Mouse (Mus musculus) hindbrain, embryonic 13.5 days (tissue): ENCODE data around the gene Kcnma1. TPM values are rescaled to one million over a fixed set of nuclear protein-coding genes. Genes with fewer than 3 reads are reported as not detected.

Experiments
- ATAC-seq: fragments of 200-750 bp; cut with Nextera tagmentation; 2 replicates; pipeline ENCODE4 v1.8.0; 2017; ENCODE audit warnings: moderate TSS enrichment; ENCODE audit not compliant: low FRiP score
- H3K27ac ChIP-seq: fragments of 300-500 bp; sonication (generic); 2 replicates; pipeline ENCODE4 v1.5.1; 2015; ENCODE audit warnings: inconsistent platforms, mild to moderate bottlenecking, moderate library complexity
- H3K27me3 ChIP-seq: fragments of 300-500 bp; sonication (generic); 2 replicates; pipeline ENCODE4 v1.6.1; 2015; ENCODE audit warnings: mild to moderate bottlenecking, inconsistent platforms
- H3K36me3 ChIP-seq: fragments of 300-500 bp; sonication (generic); 2 replicates; pipeline ENCODE4 v1.6.1; 2015; ENCODE audit warnings: mild to moderate bottlenecking, inconsistent platforms
- H3K4me1 ChIP-seq: fragments of 300-500 bp; sonication (generic); replicated peaks from 2 replicates; pipeline ENCODE4 v1.6.1; 2015; ENCODE audit warnings: inconsistent platforms
- H3K4me2 ChIP-seq: fragments of 300-500 bp; sonication (generic); 2 replicates; pipeline ENCODE4 v1.6.1; 2015; ENCODE audit warnings: inconsistent platforms, mild to moderate bottlenecking, moderate library complexity
- H3K4me3 ChIP-seq: fragments of 300-500 bp; sonication (generic); 2 replicates; pipeline ENCODE4 v1.5.1; 2015; ENCODE audit warnings: mild to moderate bottlenecking, inconsistent platforms
- H3K9ac ChIP-seq: fragments of 300-500 bp; sonication (generic); 2 replicates; pipeline ENCODE4 v1.6.1; 2015; ENCODE audit warnings: mild to moderate bottlenecking, inconsistent platforms
- H3K9me3 ChIP-seq: fragments of 300-500 bp; sonication (generic); 2 replicates; pipeline ENCODE4 v1.6.1; 2016; ENCODE audit warnings: inconsistent platforms
- WGBS: fragments of 180-500 bp; shearing (Covaris S2); methylation state at CpG from one replicate; pipeline ENCODE4 v1.1.7; 2015; 5-methylcytosine and 5-hydroxymethylcytosine counted together
- polyA plus RNA-seq: library from polyadenylated mRNA; unstranded; fragments of >200 nt; fragmentation: Nextera tagmentation; extraction: Ambion mirVana; gene quantifications from 2 replicates; pipeline ENCODE4 v1.2.1, GENCODE M21; 2015

The Kcnma1 gene
- polyA plus RNA-seq, 1 experiment from 2014 or later: 13.8 TPM

DNA sequence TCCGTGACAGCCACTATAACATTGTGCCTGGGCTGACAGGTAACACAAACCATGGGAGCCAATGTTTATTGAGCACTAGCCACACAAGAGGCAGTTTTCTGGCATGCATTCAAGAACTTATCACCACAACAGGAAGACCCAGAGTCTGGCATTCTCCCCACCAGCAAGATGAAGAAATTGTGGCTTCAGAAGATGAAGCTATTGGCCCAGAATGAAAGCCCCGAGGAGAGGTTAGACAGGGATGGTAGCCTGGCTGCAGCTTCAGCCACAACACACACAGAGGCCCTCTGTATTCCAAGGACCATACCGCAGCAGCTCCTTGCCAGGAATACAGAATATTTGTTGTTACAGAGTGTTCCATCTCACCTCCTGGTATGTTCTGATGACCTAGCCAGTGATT is 221.6 kb downstream of the Kcnma1 start:
- Histone ChIP-seq H3K27ac (no peak overlapping the region), H3K4me2 (no peak overlapping the region), H3K4me3 (no peak overlapping the region), H3K4me1 (0 out of 2 replicates have a peak, but pooled peaks cover 2% of the 10 kb centered on the region), H3K9ac (no peak overlapping the region), H3K27me3 (no peaks in the 10 kb centered on the region), H3K9me3 (no peaks in the 10 kb centered on the region), H3K36me3 (no peaks in the 10 kb centered on the region)
- WGBS: 76% methylated on average over 3 of the region's 3 CpGs
- ATAC-seq: no peak

DNA sequence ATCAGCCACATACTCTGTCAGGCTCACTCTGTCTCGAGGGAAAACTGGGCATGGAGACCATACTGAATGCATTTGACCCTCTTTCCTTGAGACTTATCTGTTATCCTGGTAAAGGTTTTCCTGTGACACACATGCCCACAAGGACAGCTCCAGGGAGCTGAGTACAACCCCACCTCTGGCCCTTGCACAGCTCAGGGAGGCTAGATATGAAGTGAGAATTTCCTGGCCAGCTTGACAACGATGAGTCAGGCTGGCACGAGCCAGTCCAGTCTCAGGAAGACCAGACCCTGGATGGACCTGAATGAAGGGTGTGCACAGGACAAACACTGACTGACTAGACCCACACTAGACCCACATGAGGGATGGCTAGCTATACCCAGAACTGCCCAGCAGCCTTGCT is 222.2 kb downstream of the Kcnma1 start:
- no peak overlapping the region for H3K4me3 ChIP-seq
- no peak for ATAC-seq
- 81% methylated on average over 3 of the region's 3 CpGs for WGBS
- no peak overlapping the region for H3K27ac ChIP-seq
- no peaks in the 10 kb centered on the region for H3K36me3 ChIP-seq
- H3K9me3 ChIP-seq: no peaks in the 10 kb centered on the region
- H3K4me1 ChIP-seq: 0 out of 2 replicates have a peak, but pooled peaks cover 2% of the 10 kb centered on the region
- H3K27me3 ChIP-seq: no peaks in the 10 kb centered on the region
- H3K4me2 ChIP-seq: no peak overlapping the region
- no peak overlapping the region for H3K9ac ChIP-seq

DNA sequence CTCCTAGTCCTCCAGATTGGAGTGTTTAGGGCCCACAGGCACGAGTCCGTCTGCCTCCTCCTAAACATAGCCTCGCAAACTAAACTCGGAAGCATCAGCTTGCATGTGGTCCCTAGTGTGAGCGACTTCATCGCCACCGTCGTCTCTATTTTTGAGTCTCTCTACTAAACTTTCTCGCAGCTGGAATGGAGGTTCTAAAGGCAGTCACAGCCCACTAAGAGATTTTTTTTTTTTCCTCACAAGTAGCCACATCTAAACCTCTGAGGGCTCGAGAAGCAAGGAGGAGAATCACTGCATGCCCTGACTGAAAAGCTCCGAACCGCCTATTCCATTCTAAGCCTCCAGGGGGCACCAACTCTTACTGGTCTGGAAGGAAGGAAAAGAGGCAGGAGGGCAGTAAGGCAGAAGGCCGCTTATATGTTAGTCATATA is 223.0 kb downstream of the Kcnma1 start:
- WGBS: 52% methylated on average over 13 of the region's 13 CpGs

DNA sequence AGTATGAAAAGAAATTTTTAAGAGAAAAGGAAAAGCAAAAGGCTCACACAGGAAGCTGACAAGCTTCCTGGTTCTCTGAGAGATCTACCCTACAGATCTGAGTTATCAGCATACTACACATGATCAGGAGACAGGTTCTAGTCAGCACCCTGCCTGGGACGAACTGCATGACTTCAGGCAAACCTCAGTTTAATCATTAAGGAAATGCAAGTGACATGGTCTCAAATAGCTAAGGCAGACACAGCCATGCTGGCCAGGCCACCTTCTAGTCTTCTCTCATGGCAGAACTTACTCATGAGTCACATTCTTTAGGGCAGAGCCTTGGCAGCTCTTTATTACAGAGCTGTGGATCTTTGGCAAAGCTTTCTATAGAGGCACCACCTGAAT is 227.6 kb downstream of the Kcnma1 start:
- no peaks in the 10 kb centered on the region for H3K9me3 ChIP-seq
- no peaks in the 10 kb centered on the region for H3K27me3 ChIP-seq
- H3K4me3 ChIP-seq: no peak overlapping the region
- 45% methylated on average over 1 of the region's 1 CpGs for WGBS
- no peak overlapping the region for H3K27ac ChIP-seq
- no peak overlapping the region for H3K4me2 ChIP-seq
- peaks cover 15% of the 10 kb centered on the region for H3K4me1 ChIP-seq
- H3K36me3 ChIP-seq: no peaks in the 10 kb centered on the region
- no peak overlapping the region for H3K9ac ChIP-seq
- no peak for ATAC-seq

More for the DNA sequence above, 223.0 kb downstream of the Kcnma1 start:
- H3K9ac ChIP-seq: no peak overlapping the region
- 0 out of 2 replicates have a peak, but pooled peaks cover 4% of the 10 kb centered on the region for H3K4me1 ChIP-seq
- H3K27me3 ChIP-seq: no peaks in the 10 kb centered on the region
- H3K36me3 ChIP-seq: no peaks in the 10 kb centered on the region
- no peak overlapping the region for H3K27ac ChIP-seq
- no peaks in the 10 kb centered on the region for H3K9me3 ChIP-seq
- H3K4me3 ChIP-seq: no peak overlapping the region
- ATAC-seq: no peak
- H3K4me2 ChIP-seq: no peak overlapping the region

DNA sequence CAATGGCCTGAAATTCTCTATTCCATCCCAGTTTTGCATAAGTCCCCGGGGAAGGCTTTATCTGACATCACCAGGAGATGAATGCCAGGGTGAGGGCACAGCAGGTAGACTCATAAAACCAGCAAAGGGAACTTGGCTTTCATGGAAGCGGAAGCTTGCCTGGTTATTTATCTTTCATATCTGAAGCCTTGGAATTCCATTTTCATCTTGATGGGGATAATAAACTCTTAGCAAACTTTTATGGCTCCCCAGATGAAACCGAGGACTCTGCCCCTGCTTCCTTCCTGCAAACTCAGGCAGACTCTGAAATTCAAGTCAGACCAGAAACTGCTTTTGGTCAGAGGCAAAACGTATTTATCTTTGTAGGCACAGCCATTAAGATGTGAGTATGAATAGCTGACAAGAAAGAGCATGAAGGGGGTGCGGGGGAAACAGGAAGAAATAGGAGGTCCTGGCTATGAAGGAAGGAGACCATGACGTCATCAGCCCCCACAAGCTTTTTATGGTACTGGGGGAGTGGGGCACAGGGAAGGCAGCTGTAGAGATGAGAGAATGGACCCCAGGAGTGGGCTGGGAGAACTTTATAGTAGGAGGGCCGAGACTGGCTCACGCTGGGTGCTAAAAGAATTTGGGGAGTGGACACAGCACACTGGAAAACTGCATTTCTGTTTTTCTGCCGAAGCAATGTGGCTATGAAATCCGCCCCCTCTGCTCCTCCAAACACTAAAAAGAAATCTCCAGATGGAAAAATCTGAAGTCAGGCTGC is 228.2 kb downstream of the Kcnma1 start:
- WGBS: 60% methylated on average over 10 of the region's 10 CpGs
- Histone ChIP-seq H3K9ac (no peak overlapping the region), H3K27ac (no peak overlapping the region), H3K9me3 (no peaks in the 10 kb centered on the region), H3K36me3 (no peaks in the 10 kb centered on the region), H3K4me1 (peaks cover 15% of the 10 kb centered on the region), H3K4me2 (no peak overlapping the region), H3K27me3 (no peaks in the 10 kb centered on the region), H3K4me3 (no peak overlapping the region)
- no peak for ATAC-seq

DNA sequence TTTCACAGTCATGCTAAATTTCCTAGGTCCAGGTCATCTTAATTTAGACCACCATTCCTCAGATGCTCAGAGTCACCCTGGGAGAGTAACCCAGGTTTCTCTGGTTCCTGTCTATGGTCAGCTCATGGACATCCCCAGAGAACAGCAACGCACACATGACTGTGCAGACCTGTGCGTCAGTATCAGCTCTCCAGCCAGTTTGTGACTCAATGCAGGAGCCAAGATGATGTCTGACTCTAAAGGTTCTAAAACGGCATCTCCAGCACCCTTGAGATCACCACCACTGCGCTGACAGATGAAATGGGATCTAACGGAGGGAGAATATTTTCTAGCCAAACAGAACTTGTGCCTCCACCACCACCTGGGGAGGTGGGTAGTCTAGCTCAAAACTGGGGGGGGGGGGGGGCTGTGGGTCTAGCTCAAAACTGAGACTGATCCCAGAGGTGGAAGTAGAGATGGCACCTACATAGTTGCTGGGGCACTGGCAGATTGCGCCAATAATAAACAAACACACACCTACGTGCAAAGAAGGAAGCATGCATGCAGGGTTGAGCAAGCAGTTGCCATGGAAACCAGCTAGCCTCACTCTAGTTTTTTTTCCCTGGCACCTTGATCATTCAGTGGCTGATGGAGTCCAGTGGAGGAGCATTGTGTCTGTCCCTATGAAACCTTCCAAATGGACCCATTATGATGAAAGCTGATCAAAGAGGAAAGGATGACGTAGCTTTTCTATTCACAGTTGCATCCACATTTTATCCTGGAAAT is 231.3 kb downstream of the Kcnma1 start:
- H3K27ac ChIP-seq: no peak overlapping the region

DNA sequence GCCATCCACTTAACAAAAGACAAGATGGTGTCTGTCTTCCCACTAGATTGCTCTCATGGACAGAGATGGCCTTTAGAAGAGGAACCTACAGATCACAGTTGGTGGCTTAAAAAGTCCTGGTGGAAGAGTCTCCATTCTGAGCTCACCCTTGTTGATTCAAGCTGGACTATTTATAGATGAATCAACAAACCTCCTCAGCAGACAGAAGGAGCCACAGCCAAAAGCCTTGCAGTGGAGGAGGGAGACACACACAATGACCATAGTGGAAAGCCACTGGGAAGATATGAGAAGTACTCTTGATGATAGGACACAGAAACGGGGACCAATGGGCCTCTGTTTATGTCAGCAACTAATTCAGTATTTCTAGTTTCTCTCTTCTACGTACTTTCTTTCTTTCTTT is 239.7 kb downstream of the Kcnma1 start:
- 90% methylated on average over 2 of the region's 2 CpGs for WGBS
- Histone ChIP-seq H3K27me3 (no peaks in the 10 kb centered on the region), H3K4me3 (no peak overlapping the region), H3K9ac (no peak overlapping the region), H3K4me2 (no peak overlapping the region), H3K9me3 (no peaks in the 10 kb centered on the region), H3K36me3 (no peaks in the 10 kb centered on the region), H3K27ac (no peak overlapping the region), H3K4me1 (no peaks in the 10 kb centered on the region)
- no peak for ATAC-seq

More for the DNA sequence above, 231.3 kb downstream of the Kcnma1 start:
- Histone ChIP-seq H3K4me3 (no peak overlapping the region), H3K9ac (no peak overlapping the region), H3K36me3 (no peaks in the 10 kb centered on the region), H3K4me2 (no peak overlapping the region), H3K4me1 (peaks cover 15% of the 10 kb centered on the region), H3K27me3 (no peaks in the 10 kb centered on the region), H3K9me3 (no peaks in the 10 kb centered on the region)
- WGBS: 59% methylated on average over 8 of the region's 8 CpGs
- ATAC-seq: no peak

DNA sequence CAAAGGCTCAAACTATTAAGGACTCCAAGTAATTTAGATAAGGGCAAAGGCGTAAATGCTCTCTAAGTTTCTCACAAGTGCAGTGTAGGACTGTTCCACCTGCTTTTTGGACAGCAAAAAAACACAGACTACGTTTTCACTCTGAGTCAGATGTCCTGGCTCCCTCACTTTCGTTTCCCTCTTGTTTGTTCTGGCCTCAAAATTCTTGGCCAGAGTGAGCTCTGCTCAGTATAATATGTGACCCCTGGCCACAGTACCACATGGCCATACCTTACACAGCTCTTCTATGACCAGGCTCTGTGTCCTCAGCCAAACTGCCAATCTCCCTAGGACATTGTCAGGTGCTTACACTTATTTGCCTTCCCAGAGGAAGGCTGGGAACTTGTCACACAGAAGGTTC is 241.6 kb downstream of the Kcnma1 start:
- Histone ChIP-seq H3K9ac (no peak overlapping the region), H3K4me1 (no peaks in the 10 kb centered on the region), H3K36me3 (no peaks in the 10 kb centered on the region), H3K27ac (no peak overlapping the region), H3K4me3 (no peak overlapping the region), H3K4me2 (no peak overlapping the region), H3K27me3 (no peaks in the 10 kb centered on the region), H3K9me3 (no peaks in the 10 kb centered on the region)
- WGBS: 83% methylated on average over 3 of the region's 3 CpGs
- ATAC-seq: no peak

DNA sequence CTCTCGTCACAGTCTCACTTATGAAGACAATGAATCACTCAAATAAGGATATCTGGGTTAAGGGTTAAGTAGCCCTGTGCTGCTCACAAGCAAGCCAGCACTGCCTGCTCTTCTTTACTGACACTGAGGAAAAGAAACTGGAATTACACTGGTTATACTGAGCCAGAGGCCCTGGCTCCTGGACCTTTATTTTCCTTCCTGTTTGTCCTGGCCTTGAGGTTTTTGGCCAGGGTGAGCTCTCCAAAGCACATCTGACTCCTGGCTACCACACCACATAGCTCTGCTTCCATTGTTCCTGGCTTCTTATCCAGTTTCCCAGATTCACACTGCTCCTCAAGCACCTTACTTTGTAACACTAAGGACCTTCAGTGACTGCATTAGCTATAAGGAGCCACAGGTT is 242.5 kb downstream of the Kcnma1 start:
- H3K4me3 ChIP-seq: no peak overlapping the region
- H3K9me3 ChIP-seq: no peaks in the 10 kb centered on the region
- no peak overlapping the region for H3K4me2 ChIP-seq
- no peaks in the 10 kb centered on the region for H3K27me3 ChIP-seq
- no peak overlapping the region for H3K9ac ChIP-seq
- no peak for ATAC-seq
- no peak overlapping the region for H3K27ac ChIP-seq
- no peaks in the 10 kb centered on the region for H3K36me3 ChIP-seq
- no peaks in the 10 kb centered on the region for H3K4me1 ChIP-seq
- 86% methylated on average over 1 of the region's 1 CpGs for WGBS

DNA sequence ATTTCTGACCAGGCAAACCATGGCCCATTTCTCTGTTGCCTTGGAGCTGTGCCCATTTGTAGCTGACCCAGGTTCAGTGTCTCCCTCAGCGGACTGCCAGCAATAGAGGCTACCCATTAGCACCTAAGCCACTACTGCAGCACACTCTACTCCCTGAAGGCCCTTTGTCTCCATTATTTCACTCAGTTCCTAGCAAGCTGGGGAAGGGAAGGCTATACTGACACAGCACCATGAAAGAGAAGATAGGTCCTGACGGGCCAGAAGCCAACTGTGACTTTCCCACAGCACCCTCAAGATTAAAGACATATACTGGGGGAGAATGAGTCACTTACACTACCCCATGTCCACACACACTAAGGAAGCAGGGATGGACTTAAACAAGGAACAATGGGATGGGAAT is 251.8 kb downstream of the Kcnma1 start:
- Histone ChIP-seq H3K27ac (no peak overlapping the region), H3K36me3 (no peaks in the 10 kb centered on the region), H3K9ac (no peak overlapping the region), H3K4me1 (peaks cover 6% of the 10 kb centered on the region; the same call in 1 of the 2 replicates), H3K4me2 (no peak overlapping the region), H3K27me3 (no peaks in the 10 kb centered on the region), H3K9me3 (no peaks in the 10 kb centered on the region), H3K4me3 (no peak overlapping the region)
- no peak for ATAC-seq
- WGBS: 89% methylated on average over 2 of the region's 2 CpGs

DNA sequence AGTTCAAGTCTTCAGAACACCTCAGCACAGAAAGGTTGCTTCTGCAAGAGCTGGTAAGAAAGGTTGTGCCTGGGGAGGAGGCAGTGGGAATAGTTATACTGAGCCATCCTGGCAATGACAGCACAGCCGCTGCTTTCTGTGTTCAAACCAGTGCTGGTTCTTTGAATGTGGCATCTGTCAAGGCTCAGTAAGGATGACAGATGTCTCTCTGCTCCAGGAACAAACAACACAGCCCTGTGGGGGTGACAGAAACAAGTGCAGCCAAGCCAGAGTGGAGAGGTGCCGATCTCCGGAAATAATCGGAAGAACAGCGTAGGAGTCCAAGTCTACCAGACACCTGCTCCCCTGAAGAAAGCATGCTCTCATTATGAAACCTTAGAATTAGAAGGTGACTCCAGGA is 254.7 kb downstream of the Kcnma1 start:
- Histone ChIP-seq H3K4me2 (no peak overlapping the region), H3K36me3 (no peaks in the 10 kb centered on the region), H3K4me1 (peaks cover 6% of the 10 kb centered on the region; the same call in 1 of the 2 replicates), H3K9me3 (no peaks in the 10 kb centered on the region), H3K9ac (no peak overlapping the region), H3K27ac (no peak overlapping the region), H3K27me3 (no peaks in the 10 kb centered on the region), H3K4me3 (no peak overlapping the region)
- 69% methylated on average over 5 of the region's 5 CpGs for WGBS
- ATAC-seq: no peak

DNA sequence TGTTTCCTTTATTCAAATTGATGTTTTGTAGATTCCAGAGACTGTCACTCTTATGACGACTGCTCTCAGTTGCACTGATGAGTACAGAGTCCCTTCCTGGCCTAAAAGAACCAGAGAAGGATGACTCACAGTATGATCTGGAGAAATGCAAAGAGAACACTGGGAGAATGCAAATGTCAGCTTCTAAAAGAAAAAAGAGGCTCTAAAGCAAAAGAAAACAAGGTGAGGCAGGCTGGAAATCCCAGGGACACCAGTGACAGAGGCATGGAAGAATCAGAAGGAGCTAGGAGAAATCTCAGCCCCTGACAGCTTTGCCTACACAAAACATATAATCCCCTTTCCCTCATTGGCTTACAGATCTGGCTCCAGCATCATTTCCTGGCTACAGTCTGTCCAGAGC is 255.9 kb downstream of the Kcnma1 start:
- Histone ChIP-seq H3K36me3 (no peaks in the 10 kb centered on the region), H3K27ac (no peak overlapping the region)
- 73% methylated on average over 1 of the region's 1 CpGs for WGBS

More for the DNA sequence above, 255.9 kb downstream of the Kcnma1 start:
- Histone ChIP-seq H3K9ac (no peak overlapping the region), H3K9me3 (no peaks in the 10 kb centered on the region), H3K4me3 (no peak overlapping the region), H3K4me1 (peaks cover 6% of the 10 kb centered on the region; the same call in 1 of the 2 replicates), H3K4me2 (no peak overlapping the region), H3K27me3 (no peaks in the 10 kb centered on the region)
- ATAC-seq: no peak
